ENCODE assay signal across 12 mouse cellular contexts in the genomic region with DNA sequence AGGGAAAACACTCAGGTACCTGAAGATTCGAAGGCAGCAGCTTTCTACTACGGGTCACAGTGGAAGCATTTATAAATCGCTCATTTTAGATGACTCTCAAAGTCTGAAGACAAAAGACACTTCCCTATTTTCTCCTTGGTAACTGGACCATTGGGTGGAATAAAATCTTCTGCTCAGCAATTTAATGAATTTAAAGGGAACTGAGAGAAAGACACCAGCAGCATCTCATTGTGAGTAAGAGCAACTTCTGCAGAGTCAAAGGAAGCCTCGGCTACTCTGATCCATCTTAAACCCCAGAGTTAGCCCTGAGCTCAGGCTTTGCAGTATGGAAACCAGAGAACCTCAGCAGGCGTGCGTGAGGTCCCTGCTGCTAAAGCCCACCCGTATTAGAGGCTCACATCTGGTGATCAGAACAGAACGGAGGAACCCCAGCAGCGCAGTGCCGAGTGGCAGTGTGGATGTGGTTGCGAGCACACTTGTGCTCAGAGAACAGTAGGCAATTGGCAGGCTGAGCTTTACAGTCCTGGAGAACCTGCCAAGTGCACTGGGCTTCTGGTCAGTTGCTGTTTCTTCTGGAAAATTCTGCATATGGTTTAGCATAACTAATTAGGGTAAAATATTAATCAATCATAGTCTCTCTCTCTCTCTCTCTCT.
DNase-seq lines count a peak whose midpoint lies in the region; ATAC-seq and TF ChIP-seq lines count a peak whose summit lies in the region.
"Had no signal": no experiment of that assay in that cellular context is flagged by ENCODE, and none has a peak within 500 bp of the region (broad histone marks: within the 10 kb centered on the region; RNA-seq: fewer than 3 reads in every experiment).

No protein-coding gene starts in this region.

- H3K27ac ChIP-seq in forebrain, embryonic 14.5 days (ENCODE audit: low read depth, low read length), result no peak overlapping the region
- H3K27ac ChIP-seq in forebrain, embryonic 13.5 days, result no peak overlapping the region
- peak overlapping the region; percentile 54 for H3K27ac ChIP-seq in left cerebral cortex, adult 2 months
- no peak overlapping the region for H3K27ac ChIP-seq in embryonic facial prominence, embryonic 14.5 days (replicated peaks; ENCODE audit: low read depth, low read length)
- 0 out of 2 replicates have a peak overlapping the region, but pooled peaks have one; percentile 29 for H3K27ac ChIP-seq in limb, embryonic 12.5 days
- no peak overlapping the region for H3K27ac ChIP-seq in heart, embryonic 11.5 days (ENCODE audit: low read depth, low read length)
- H3K27ac ChIP-seq: lung, embryonic 15.5 days had no signal

- H3K4me2 ChIP-seq in forebrain, embryonic 14.5 days (ENCODE audit: low read length), result no peak overlapping the region
- no peak overlapping the region for H3K4me2 ChIP-seq in forebrain, embryonic 13.5 days
- H3K4me2 ChIP-seq in embryonic facial prominence, embryonic 14.5 days (ENCODE audit: low read depth, low read length), result no peak overlapping the region
- H3K4me2 ChIP-seq in limb, embryonic 12.5 days, result no peak overlapping the region
- H3K4me2 ChIP-seq in heart, embryonic 11.5 days, result no peak overlapping the region
- H3K4me2 ChIP-seq: lung, embryonic 15.5 days had no signal

- H3K4me3 ChIP-seq in forebrain, embryonic 14.5 days (ENCODE audit: low read depth, low read length), result no peak overlapping the region
- H3K4me3 ChIP-seq in forebrain, embryonic 13.5 days, result no peak overlapping the region
- H3K4me3 ChIP-seq in left cerebral cortex, adult 2 months, result no peak overlapping the region
- no peak overlapping the region for H3K4me3 ChIP-seq in embryonic facial prominence, embryonic 14.5 days (ENCODE audit: low read depth, low read length)
- no peak overlapping the region for H3K4me3 ChIP-seq in limb, embryonic 12.5 days (replicated peaks)
- no peak overlapping the region for H3K4me3 ChIP-seq in heart, embryonic 11.5 days (ENCODE audit: low read depth, low read length)
- H3K4me3 ChIP-seq: lung, embryonic 15.5 days; myocyte had no signal

- H3K4me1 ChIP-seq in forebrain, embryonic 14.5 days (ENCODE audit: control insufficient read depth, insufficient read depth, low read length), result peaks cover 3% of the 10 kb centered on the region; the same call in 1 of the 2 replicates
- H3K4me1 ChIP-seq in forebrain, embryonic 13.5 days, result peaks cover 15% of the 10 kb centered on the region; the same call in 1 of the 2 replicates
- peaks cover 14% of the 10 kb centered on the region for H3K4me1 ChIP-seq in embryonic facial prominence, embryonic 14.5 days (ENCODE audit: control insufficient read depth, insufficient read depth, low read length)
- peaks cover 28% of the 10 kb centered on the region for H3K4me1 ChIP-seq in limb, embryonic 12.5 days (replicated peaks)
- H3K4me1 ChIP-seq in heart, embryonic 11.5 days (ENCODE audit: control insufficient read depth, insufficient read depth, low read length), result peaks cover 3% of the 10 kb centered on the region; the same call in 1 of the 2 replicates

- peak; percentile 25 for DNase-seq in forebrain, embryonic 14.5 days (ENCODE audit: low spot score)
- peak; percentile 15 to 18 for DNase-seq in left cerebral cortex, adult 2 months (ENCODE audit: extremely low spot score in 1 of 2, low spot score in 2 of 2)
- DNase-seq in left cerebral cortex, adult 8-10 months (ENCODE audit: low spot score in 2 of 2), result no peak
- DNase-seq in embryonic facial prominence, embryonic 14.5 days (ENCODE audit: low spot score), result peak; percentile 52
- no peak for DNase-seq in lung, adult 18-20 months
- DNase-seq: adrenal gland, postnatal 10 days had no signal

- no peak for TF ChIP-seq CTCF in left cerebral cortex, adult 2 months (IDR thresholded peaks at IDR 0.05)

- H3K27me3 ChIP-seq in forebrain, embryonic 14.5 days (replicated peaks; ENCODE audit: control insufficient read depth, insufficient read depth, low read length), result no peaks in the 10 kb centered on the region
- H3K27me3 ChIP-seq in forebrain, embryonic 13.5 days, result no peaks in the 10 kb centered on the region
- no peaks in the 10 kb centered on the region for H3K27me3 ChIP-seq in embryonic facial prominence, embryonic 14.5 days (replicated peaks; ENCODE audit: control insufficient read depth, insufficient read depth, low read length)
- H3K27me3 ChIP-seq in limb, embryonic 12.5 days, result no peaks in the 10 kb centered on the region
- no peaks in the 10 kb centered on the region for H3K27me3 ChIP-seq in heart, embryonic 11.5 days (ENCODE audit: control insufficient read depth, insufficient read depth, low read length)
- H3K27me3 ChIP-seq: lung, embryonic 15.5 days; Patski had no signal

- intact Hi-C loops in left cerebral cortex, adult 2 months (cut with DNase I), result loop anchor here (2.0 to 10.0 kb wide), 3 partner anchors 63 to 163 kb away; a partner anchor contains a TSS

- no peaks in the 10 kb centered on the region for H3K9me3 ChIP-seq in forebrain, embryonic 14.5 days (replicated peaks; ENCODE audit: control insufficient read depth, low read length)
- H3K9me3 ChIP-seq in forebrain, embryonic 13.5 days (replicated peaks), result no peaks in the 10 kb centered on the region
- H3K9me3 ChIP-seq in embryonic facial prominence, embryonic 14.5 days (ENCODE audit: control insufficient read depth, low read length), result no peaks in the 10 kb centered on the region
- H3K9me3 ChIP-seq in limb, embryonic 12.5 days, result no peaks in the 10 kb centered on the region
- no peaks in the 10 kb centered on the region for H3K9me3 ChIP-seq in heart, embryonic 11.5 days (replicated peaks; ENCODE audit: control insufficient read depth, low read length)
- H3K9me3 ChIP-seq: lung, embryonic 15.5 days had no signal

- ATAC-seq in forebrain, embryonic 14.5 days, result no peak
- ATAC-seq in forebrain, embryonic 13.5 days, result no peak
- ATAC-seq in embryonic facial prominence, embryonic 14.5 days (ENCODE audit: low read depth), result peak; percentile 51
- ATAC-seq in limb, embryonic 12.5 days (ENCODE audit: insufficient number of reproducible peaks, insufficient read depth, low FRiP score, low TSS enrichment, low read depth), result peak; percentile 71; the same call in 1 of the 2 replicates
- ATAC-seq in heart, embryonic 11.5 days (replicated peaks; ENCODE audit: insufficient number of reproducible peaks, low FRiP score, low TSS enrichment), result no peak
- ATAC-seq: Patski had no signal

- no peak overlapping the region for H3K9ac ChIP-seq in forebrain, embryonic 14.5 days (ENCODE audit: low read length)
- no peak overlapping the region for H3K9ac ChIP-seq in forebrain, embryonic 13.5 days
- no peak overlapping the region for H3K9ac ChIP-seq in embryonic facial prominence, embryonic 14.5 days (ENCODE audit: low read depth, low read length)
- H3K9ac ChIP-seq in limb, embryonic 12.5 days (replicated peaks), result no peak overlapping the region
- H3K9ac ChIP-seq in heart, embryonic 11.5 days (ENCODE audit: low read depth, low read length), result no peak overlapping the region
- H3K9ac ChIP-seq: lung, embryonic 15.5 days had no signal

- no peaks in the 10 kb centered on the region for H3K36me3 ChIP-seq in forebrain, embryonic 14.5 days (ENCODE audit: control insufficient read depth, insufficient read depth, low read length)
- no peaks in the 10 kb centered on the region for H3K36me3 ChIP-seq in forebrain, embryonic 13.5 days (ENCODE audit: poor library complexity, severe bottlenecking)
- no peaks in the 10 kb centered on the region for H3K36me3 ChIP-seq in embryonic facial prominence, embryonic 14.5 days (ENCODE audit: control insufficient read depth, insufficient read depth, low read length)
- H3K36me3 ChIP-seq in limb, embryonic 12.5 days, result no peaks in the 10 kb centered on the region
- no peaks in the 10 kb centered on the region for H3K36me3 ChIP-seq in heart, embryonic 11.5 days (ENCODE audit: control insufficient read depth, insufficient read depth, low read length)
- H3K36me3 ChIP-seq: lung, embryonic 15.5 days had no signal

- WGBS in forebrain, embryonic 14.5 days, result 73% methylated on average over 11 of the region's 11 CpGs
- 65% methylated on average over 11 of the region's 11 CpGs for WGBS in forebrain, embryonic 13.5 days
- 55% methylated on average over 11 of the region's 11 CpGs for WGBS in embryonic facial prominence, embryonic 14.5 days
- WGBS in limb, embryonic 12.5 days, result 48% methylated on average over 11 of the region's 11 CpGs
- WGBS in heart, embryonic 11.5 days (ENCODE audit: insufficient replicate concordance), result 70% methylated on average over 11 of the region's 11 CpGs

Comparison
In these comparisons a context has a peak if more than half of its experiments do, and no peak if none do; other contexts are left out.
1. DNase-seq: peak in forebrain, embryonic 14.5 days (single experiment), left cerebral cortex, adult 2 months (2 of 2) and embryonic facial prominence, embryonic 14.5 days (single experiment); none in left cerebral cortex, adult 8-10 months (0 of 2) and lung, adult 18-20 months (0 of 2).
2. ATAC-seq: peak in embryonic facial prominence, embryonic 14.5 days (single experiment) and limb, embryonic 12.5 days (single experiment); none in forebrain, embryonic 14.5 days (single experiment), forebrain, embryonic 13.5 days (single experiment) and heart, embryonic 11.5 days (single experiment).
3. H3K27ac ChIP-seq: peak in left cerebral cortex, adult 2 months (single experiment) and limb, embryonic 12.5 days (single experiment); none in forebrain, embryonic 14.5 days (single experiment), forebrain, embryonic 13.5 days (single experiment), embryonic facial prominence, embryonic 14.5 days (single experiment) and heart, embryonic 11.5 days (single experiment).